In the genomic region with DNA sequence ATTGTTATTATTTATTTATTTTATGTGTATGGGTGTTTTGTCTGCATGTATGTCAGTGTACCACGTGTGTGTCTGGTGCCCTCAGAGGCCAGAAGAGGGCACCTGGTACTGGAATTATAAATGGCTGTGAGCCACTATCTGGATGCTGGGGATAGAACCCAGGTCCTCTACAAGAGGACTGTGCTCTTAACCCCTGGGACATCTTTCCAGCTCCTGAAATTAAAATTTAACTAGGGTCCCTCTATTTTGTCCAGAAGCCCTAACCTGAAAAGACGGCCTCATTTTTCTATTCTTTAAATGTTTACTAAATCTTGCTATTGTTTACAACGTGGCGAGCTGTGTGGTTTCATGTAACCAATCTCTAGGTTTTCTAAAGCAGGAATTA, we compare ENCODE assay signal across 8 mouse cellular contexts. TPM values are rescaled to one million over a fixed set of nuclear protein-coding genes. Genes with fewer than 3 reads are reported as not detected.
DNase-seq lines count a peak whose midpoint lies in the region; ATAC-seq and TF ChIP-seq lines count a peak whose summit lies in the region.

No protein-coding gene starts in this region.

- H3K36me3 ChIP-seq in heart, embryonic 13.5 days: peaks cover 25% of the 10 kb centered on the region
- peaks cover 31% of the 10 kb centered on the region for H3K36me3 ChIP-seq in G1E (replicated peaks)
- H3K36me3 ChIP-seq in forebrain, embryonic 14.5 days (ENCODE audit: control insufficient read depth, insufficient read depth, low read length): peaks cover 24% of the 10 kb centered on the region
- peaks cover 28% of the 10 kb centered on the region for H3K36me3 ChIP-seq in liver, embryonic 12.5 days
- no peaks in the 10 kb centered on the region for H3K36me3 ChIP-seq in splenic B cell, adult 2 months (ENCODE audit: control insufficient read depth, insufficient read depth, low read length, poor library complexity, severe bottlenecking)

- no peak overlapping the region for H3K9ac ChIP-seq in heart, embryonic 13.5 days
- peak overlapping the region; percentile 99; the same call in 1 of the 2 replicates for H3K9ac ChIP-seq in forebrain, embryonic 14.5 days (ENCODE audit: low read length)
- H3K9ac ChIP-seq in liver, embryonic 12.5 days: no peak overlapping the region

- no peaks in the 10 kb centered on the region for H3K9me3 ChIP-seq in heart, embryonic 13.5 days
- no peaks in the 10 kb centered on the region for H3K9me3 ChIP-seq in G1E (replicated peaks)
- no peaks in the 10 kb centered on the region for H3K9me3 ChIP-seq in forebrain, embryonic 14.5 days (replicated peaks; ENCODE audit: control insufficient read depth, low read length)
- H3K9me3 ChIP-seq in liver, embryonic 12.5 days (replicated peaks): no peaks in the 10 kb centered on the region

- DNase-seq in heart, postnatal 36 days: no peak
- DNase-seq in G1E (ENCODE audit: low spot score): no peak
- DNase-seq in forebrain, embryonic 14.5 days (ENCODE audit: low spot score): peak; percentile 17
- peak; percentile 53 for DNase-seq in splenic B cell, adult 2 months (ENCODE audit: low read depth, low spot score)
- no peak for DNase-seq in left cerebral cortex, postnatal 25 days (ENCODE audit: low spot score in 2 of 2)
- DNase-seq in Muller cell, postnatal 12 days (ENCODE audit: inconsistent ontology term): no peak

- no peak for TF ChIP-seq CTCF in G1E (IDR thresholded peaks at IDR 0.05; ENCODE audit: low read depth, low read length)

- peaks cover 46% of the 10 kb centered on the region for H3K4me1 ChIP-seq in heart, embryonic 13.5 days
- peaks cover 59% of the 10 kb centered on the region for H3K4me1 ChIP-seq in G1E (ENCODE audit: insufficient read depth, low read depth, low read length)
- peaks cover 18% of the 10 kb centered on the region for H3K4me1 ChIP-seq in forebrain, embryonic 14.5 days (ENCODE audit: control insufficient read depth, insufficient read depth, low read length)
- peaks cover 55% of the 10 kb centered on the region for H3K4me1 ChIP-seq in liver, embryonic 12.5 days

- peak overlapping the region; percentile 58 for H3K4me2 ChIP-seq in heart, embryonic 13.5 days
- peak overlapping the region; percentile 32 for H3K4me2 ChIP-seq in forebrain, embryonic 14.5 days (ENCODE audit: low read length)
- peak overlapping the region; percentile 96 for H3K4me2 ChIP-seq in liver, embryonic 12.5 days

- peaks cover 45% of the 10 kb centered on the region for H3K27me3 ChIP-seq in heart, embryonic 13.5 days (replicated peaks)
- H3K27me3 ChIP-seq in G1E (ENCODE audit: insufficient read depth, low read length): peaks cover 31% of the 10 kb centered on the region
- H3K27me3 ChIP-seq in forebrain, embryonic 14.5 days (replicated peaks; ENCODE audit: control insufficient read depth, insufficient read depth, low read length): no peaks in the 10 kb centered on the region
- peaks cover 40% of the 10 kb centered on the region for H3K27me3 ChIP-seq in liver, embryonic 12.5 days (replicated peaks)
- no peaks in the 10 kb centered on the region for H3K27me3 ChIP-seq in splenic B cell, adult 2 months (ENCODE audit: control insufficient read depth, insufficient read depth, low read length, poor library complexity, severe bottlenecking)

- intact Hi-C loops in heart, postnatal 36 days (cut with DNase I): loop anchor here (1.0 to 10.0 kb wide), 2 partner anchors 47 to 361 kb away; a partner anchor contains a TSS
- intact Hi-C loops in left cerebral cortex, postnatal 25 days (cut with DNase I): loop anchor here (1.0 to 2.0 kb wide), 2 partner anchors 23 to 45 kb away; a partner anchor contains a TSS

- WGBS in heart, embryonic 13.5 days: 29% methylated on average over 4 of the region's 4 CpGs
- 25% methylated on average over 4 of the region's 4 CpGs for WGBS in forebrain, embryonic 14.5 days
- WGBS in liver, embryonic 12.5 days (ENCODE audit: insufficient replicate concordance): 27% methylated on average over 4 of the region's 4 CpGs

- H3K27ac ChIP-seq in heart, embryonic 13.5 days (replicated peaks): no peak overlapping the region
- H3K27ac ChIP-seq in forebrain, embryonic 14.5 days (ENCODE audit: low read depth, low read length): no peak overlapping the region
- no peak overlapping the region; the same call in 1 of the 2 replicates for H3K27ac ChIP-seq in liver, embryonic 12.5 days

- H3K4me3 ChIP-seq in heart, embryonic 13.5 days: peak overlapping the region; percentile 98
- peak overlapping the region; percentile 83; the same call in 1 of the 2 replicates for H3K4me3 ChIP-seq in G1E (ENCODE audit: low read depth, low read length)
- peak overlapping the region; percentile 97 for H3K4me3 ChIP-seq in forebrain, embryonic 14.5 days (ENCODE audit: low read depth, low read length)
- peak overlapping the region; percentile 97 for H3K4me3 ChIP-seq in liver, embryonic 12.5 days

- no peak for ATAC-seq in heart, embryonic 13.5 days (ENCODE audit: extremely low read depth, insufficient number of reproducible peaks, low FRiP score, low TSS enrichment)
- ATAC-seq in G1E (ENCODE audit: extremely low read depth, insufficient number of reproducible peaks, low FRiP score, poor library complexity, severe bottlenecking): no peak
- 0 out of 2 replicates have a peak, but pooled peaks have one; percentile 30 for ATAC-seq in forebrain, embryonic 14.5 days
- peak; percentile 56 for ATAC-seq in liver, embryonic 12.5 days

RNA-seq across cellular contexts. Expression of a gene that starts 0.4 kb away (rescaled TPM):
- 133 and 136 TPM in 2 replicates for polyA plus RNA-seq in heart, embryonic 13.5 days (2015; fragmentation: Nextera tagmentation; extraction: Ambion mirVana)
- total RNA-seq in heart, postnatal 36 days (2021): 100 to 1,000 TPM; 144 to 154 TPM
- total RNA-seq in G1E (2014; fragmentation: Nextera tagmentation): 135 TPM in 2 replicates
- total RNA-seq in G1E (2017): 139 and 154 TPM in 2 replicates
- polyA plus RNA-seq in G1E (2012): 161 and 175 TPM in 2 replicates
- 286 and 300 TPM in 2 replicates for polyA plus RNA-seq in forebrain, embryonic 14.5 days (2014; fragmentation: Nextera tagmentation; extraction: Ambion mirVana)
- 95.5 and 96.1 TPM in 2 replicates for polyA plus RNA-seq in liver, embryonic 12.5 days (2016; fragmentation: Nextera tagmentation; extraction: Ambion mirVana)
- total RNA-seq in left cerebral cortex, postnatal 25 days (2021): 100 to 1,000 TPM; 262 to 278 TPM

RNA-seq across cellular contexts. Expression of a gene that starts 2.6 kb away (rescaled TPM):
- polyA plus RNA-seq in heart, embryonic 13.5 days (2015; fragmentation: Nextera tagmentation; extraction: Ambion mirVana): 0.32 and 0.63 TPM in 2 replicates
- under 1 TPM; 0.41 to 0.92 TPM for total RNA-seq in heart, postnatal 36 days (2021)
- 0.10 TPM in 1 of 2 replicates, not detected in the other for total RNA-seq in G1E (2014; fragmentation: Nextera tagmentation)
- 0.11 and 0.17 TPM in 2 replicates for total RNA-seq in G1E (2017)
- polyA plus RNA-seq in G1E (2012): 0.04 and 0.22 TPM in 2 replicates
- polyA plus RNA-seq in forebrain, embryonic 14.5 days (2014; fragmentation: Nextera tagmentation; extraction: Ambion mirVana): 47.6 and 68.8 TPM in 2 replicates
- polyA plus RNA-seq in liver, embryonic 12.5 days (2016; fragmentation: Nextera tagmentation; extraction: Ambion mirVana): 0.08 and 0.12 TPM in 2 replicates
- total RNA-seq in left cerebral cortex, postnatal 25 days (2021): 100 to 1,000 TPM; 934 to 952 TPM

RNA-seq across cellular contexts. Expression of a gene that starts 23.1 kb away (rescaled TPM):
- 12.6 and 12.7 TPM in 2 replicates for polyA plus RNA-seq in heart, embryonic 13.5 days (2015; fragmentation: Nextera tagmentation; extraction: Ambion mirVana)
- total RNA-seq in heart, postnatal 36 days (2021): 10 to 100 TPM; 22.0 to 24.2 TPM
- total RNA-seq in G1E (2014; fragmentation: Nextera tagmentation): 107 and 121 TPM in 2 replicates
- 4.1 and 6.6 TPM in 2 replicates for total RNA-seq in G1E (2017)
- polyA plus RNA-seq in G1E (2012): 239 and 302 TPM in 2 replicates
- polyA plus RNA-seq in forebrain, embryonic 14.5 days (2014; fragmentation: Nextera tagmentation; extraction: Ambion mirVana): 8.4 and 11.2 TPM in 2 replicates
- 8.5 and 9.8 TPM in 2 replicates for polyA plus RNA-seq in liver, embryonic 12.5 days (2016; fragmentation: Nextera tagmentation; extraction: Ambion mirVana)
- total RNA-seq in left cerebral cortex, postnatal 25 days (2021): 10 to 100 TPM; 32.2 to 38.9 TPM

RNA-seq across cellular contexts. Expression of a gene that starts 45.9 kb away (rescaled TPM):
- polyA plus RNA-seq in heart, embryonic 13.5 days (2015; fragmentation: Nextera tagmentation; extraction: Ambion mirVana): 84.0 and 86.4 TPM in 2 replicates
- 10 to 100 TPM; 41.0 to 46.4 TPM for total RNA-seq in heart, postnatal 36 days (2021)
- 97.3 and 102 TPM in 2 replicates for total RNA-seq in G1E (2014; fragmentation: Nextera tagmentation)
- 109 and 144 TPM in 2 replicates for total RNA-seq in G1E (2017)
- 104 and 108 TPM in 2 replicates for polyA plus RNA-seq in G1E (2012)
- polyA plus RNA-seq in forebrain, embryonic 14.5 days (2014; fragmentation: Nextera tagmentation; extraction: Ambion mirVana): 124 and 135 TPM in 2 replicates
- polyA plus RNA-seq in liver, embryonic 12.5 days (2016; fragmentation: Nextera tagmentation; extraction: Ambion mirVana): 192 and 193 TPM in 2 replicates
- 10 to 100 TPM; 56.0 to 57.1 TPM for total RNA-seq in left cerebral cortex, postnatal 25 days (2021)

RNA-seq across cellular contexts. Expression of a gene that starts 54.3 kb away (rescaled TPM):
- 23.2 and 23.8 TPM in 2 replicates for polyA plus RNA-seq in heart, embryonic 13.5 days (2015; fragmentation: Nextera tagmentation; extraction: Ambion mirVana)
- 10 to 100 TPM; 26.9 to 29.9 TPM for total RNA-seq in heart, postnatal 36 days (2021)
- total RNA-seq in G1E (2014; fragmentation: Nextera tagmentation) (136 and 141 TPM in 2 replicates), G1E (2017) (126 and 133 TPM in 2 replicates)
- 130 and 151 TPM in 2 replicates for polyA plus RNA-seq in G1E (2012)
- polyA plus RNA-seq in forebrain, embryonic 14.5 days (2014; fragmentation: Nextera tagmentation; extraction: Ambion mirVana): 15.3 and 17.4 TPM in 2 replicates
- polyA plus RNA-seq in liver, embryonic 12.5 days (2016; fragmentation: Nextera tagmentation; extraction: Ambion mirVana): 44.7 and 50.0 TPM in 2 replicates
- 10 to 100 TPM; 95.2 to 95.6 TPM for total RNA-seq in left cerebral cortex, postnatal 25 days (2021)

Comparison
In these comparisons a context has a peak if more than half of its experiments do, and no peak if none do; other contexts are left out.
1. ATAC-seq: peak in forebrain, embryonic 14.5 days (single experiment) and liver, embryonic 12.5 days (single experiment); none in heart, embryonic 13.5 days (single experiment) and G1E (single experiment).
2. H3K4me2 ChIP-seq: peak in every context shown above with its lines; median percentile 96 in liver, embryonic 12.5 days; 58 in heart, embryonic 13.5 days; 32 in forebrain, embryonic 14.5 days.
3. DNase-seq: peak in forebrain, embryonic 14.5 days (single experiment) and splenic B cell, adult 2 months (single experiment); none in heart, postnatal 36 days (0 of 2), G1E (single experiment), left cerebral cortex, postnatal 25 days (0 of 2) and Muller cell, postnatal 12 days (single experiment).
4. RNA of a gene that starts 2.6 kb away (polyA plus RNA-seq): 47.6 to 68.8 TPM in forebrain, embryonic 14.5 days; 0.32 to 0.63 TPM in heart, embryonic 13.5 days, 0.04 to 0.22 TPM in G1E and 0.08 to 0.12 TPM in liver, embryonic 12.5 days; every median in the first group is over 10 times any median in the second.
5. RNA of a gene that starts 23.1 kb away (polyA plus RNA-seq): 239 to 302 TPM in G1E; 12.6 to 12.7 TPM in heart, embryonic 13.5 days, 8.5 to 9.8 TPM in liver, embryonic 12.5 days and 8.4 to 11.2 TPM in forebrain, embryonic 14.5 days; every median in the first group is over 10 times any median in the second.
6. Peak in every context shown above with its lines, with median percentiles within 50 percentile points of each other: H3K4me3 ChIP-seq.